Mouse (Mus musculus): Measurements from ENCODE around the gene BC048562.
A peak's percentile ranks its signal among the peaks of the same experiment; 100 is the strongest.

BC048562 gene

DNA sequence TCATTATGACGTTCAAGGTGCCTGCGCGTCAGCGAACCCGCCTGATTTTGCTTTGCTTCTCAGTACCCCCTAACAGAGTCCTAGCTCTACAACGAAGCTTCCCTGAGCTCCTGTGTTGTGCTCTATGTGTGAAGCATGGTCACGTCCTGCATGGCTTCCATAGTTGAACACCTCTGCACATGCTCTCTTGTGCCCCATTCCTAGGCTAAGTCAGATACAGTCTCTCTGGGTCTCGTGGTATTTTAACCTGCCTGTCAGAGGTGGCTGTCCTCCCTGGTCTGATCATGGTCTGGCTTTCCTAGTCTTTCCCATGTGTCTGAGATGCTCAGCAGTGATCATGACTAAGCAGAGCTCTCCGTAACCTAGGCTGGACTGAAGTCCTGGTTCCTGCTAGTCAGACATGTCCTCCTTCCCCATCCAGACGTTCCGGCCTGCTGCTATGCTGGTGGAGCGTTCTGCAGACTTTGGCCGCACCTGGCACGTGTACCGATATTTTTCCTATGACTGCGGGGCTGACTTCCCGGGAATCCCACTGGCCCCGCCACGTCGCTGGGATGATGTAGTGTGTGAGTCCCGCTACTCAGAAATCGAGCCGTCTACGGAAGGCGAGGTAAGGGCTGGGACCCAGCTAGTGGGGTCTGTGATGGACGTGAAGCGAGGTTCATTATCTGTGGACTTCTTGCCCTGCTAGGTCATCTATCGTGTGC is 44.7 kb downstream of the BC048562 start:
- no peak for DNase-seq (ENCODE audit: low read depth)

- no peak for DNase-seq (ENCODE audit: low read depth)
Observed at GRCm38 (mm10) chr9:108481520-108482210, 45.4 kb downstream of the BC048562 start.

DNA sequence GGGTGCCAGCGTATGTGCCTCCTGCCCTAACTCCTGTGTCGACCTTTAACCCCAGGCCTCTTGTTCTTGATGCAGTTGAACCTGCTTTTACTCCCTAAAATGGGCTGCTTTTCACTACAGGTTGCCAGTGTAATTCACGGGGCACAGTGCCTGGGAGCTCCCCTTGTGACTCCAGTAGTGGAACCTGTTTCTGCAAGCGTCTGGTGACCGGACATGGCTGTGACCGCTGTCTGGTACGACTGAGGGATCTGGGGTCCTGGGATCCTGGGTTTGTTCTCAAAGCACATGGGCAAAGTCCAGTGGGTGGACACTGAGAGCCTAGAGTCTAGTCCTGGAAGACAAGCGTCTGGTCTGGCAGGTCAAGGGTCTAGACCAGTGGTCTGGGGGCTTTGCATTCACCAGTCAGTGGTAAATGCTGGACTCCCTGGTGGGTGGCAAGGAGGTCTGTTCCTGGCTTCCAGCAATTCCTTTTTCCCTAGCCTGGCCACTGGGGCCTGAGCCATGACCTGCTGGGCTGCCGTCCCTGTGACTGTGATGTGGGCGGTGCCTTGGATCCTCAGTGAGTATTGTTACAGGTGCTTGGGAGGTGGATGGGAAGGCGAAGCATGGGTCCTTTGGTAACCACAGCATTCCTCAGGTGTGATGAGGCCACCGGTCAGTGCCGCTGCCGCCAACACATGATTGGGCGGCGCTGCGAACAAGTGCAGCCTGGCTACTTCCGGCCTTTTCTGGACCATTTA is 46.9 kb downstream of the BC048562 start:
- DNase-seq (ENCODE audit: low read depth), result no peak

DNA sequence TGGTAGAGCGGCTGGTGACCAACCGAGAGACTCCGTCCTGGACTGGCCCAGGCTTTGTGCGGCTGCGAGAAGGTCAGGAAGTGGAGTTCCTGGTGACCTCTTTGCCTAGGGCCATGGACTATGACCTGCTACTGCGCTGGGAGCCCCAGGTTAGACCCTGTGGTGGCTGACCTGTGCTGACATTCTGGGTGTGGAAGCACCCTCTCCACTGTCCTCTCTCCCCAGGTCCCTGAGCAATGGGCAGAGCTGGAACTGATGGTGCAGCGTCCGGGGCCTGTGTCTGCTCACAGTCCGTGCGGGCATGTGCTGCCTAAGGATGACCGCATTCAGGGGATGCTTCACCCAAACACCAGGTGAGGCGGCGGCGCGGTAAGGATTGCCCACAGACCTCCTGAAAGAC is 47.7 kb downstream of the BC048562 start:
- no peak for DNase-seq (ENCODE audit: low read depth)

GRCm38 (mm10) chr9:108485301-108485875 is 49.1 kb downstream of the BC048562 start:
- DNase-seq (ENCODE audit: low read depth), result no peak

- DNase-seq (ENCODE audit: low read depth), result no peak
Observed at GRCm38 (mm10) chr9:108486973-108487530, 50.8 kb downstream of the BC048562 start.

DNA sequence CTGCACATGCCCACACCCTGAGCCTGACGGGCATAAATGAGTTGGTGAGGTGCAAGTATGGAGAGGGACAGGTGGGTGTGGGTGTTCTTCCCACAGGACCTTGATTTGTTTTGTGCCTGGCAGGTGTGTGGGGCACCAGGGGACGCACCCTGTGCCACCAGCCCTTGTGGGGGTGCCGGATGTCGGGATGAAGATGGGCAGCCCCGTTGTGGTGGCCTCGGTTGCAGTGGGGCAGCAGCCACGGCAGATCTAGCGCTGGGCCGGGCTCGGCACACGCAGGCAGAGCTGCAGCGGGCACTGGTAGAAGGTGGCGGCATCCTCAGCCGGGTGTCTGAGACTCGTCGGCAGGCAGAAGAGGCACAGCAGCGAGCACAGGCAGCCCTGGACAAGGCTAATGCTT is 52.1 kb downstream of the BC048562 start:
- no peak for DNase-seq (ENCODE audit: low read depth)

GRCm38 (mm10) chr9:108489215-108489614 is 52.9 kb downstream of the BC048562 start:
- no peak for DNase-seq (ENCODE audit: low read depth)

GRCm38 (mm10) chr9:108489702-108490558 is 53.6 kb downstream of the BC048562 start:
- no peak for DNase-seq (ENCODE audit: low read depth)

DNA sequence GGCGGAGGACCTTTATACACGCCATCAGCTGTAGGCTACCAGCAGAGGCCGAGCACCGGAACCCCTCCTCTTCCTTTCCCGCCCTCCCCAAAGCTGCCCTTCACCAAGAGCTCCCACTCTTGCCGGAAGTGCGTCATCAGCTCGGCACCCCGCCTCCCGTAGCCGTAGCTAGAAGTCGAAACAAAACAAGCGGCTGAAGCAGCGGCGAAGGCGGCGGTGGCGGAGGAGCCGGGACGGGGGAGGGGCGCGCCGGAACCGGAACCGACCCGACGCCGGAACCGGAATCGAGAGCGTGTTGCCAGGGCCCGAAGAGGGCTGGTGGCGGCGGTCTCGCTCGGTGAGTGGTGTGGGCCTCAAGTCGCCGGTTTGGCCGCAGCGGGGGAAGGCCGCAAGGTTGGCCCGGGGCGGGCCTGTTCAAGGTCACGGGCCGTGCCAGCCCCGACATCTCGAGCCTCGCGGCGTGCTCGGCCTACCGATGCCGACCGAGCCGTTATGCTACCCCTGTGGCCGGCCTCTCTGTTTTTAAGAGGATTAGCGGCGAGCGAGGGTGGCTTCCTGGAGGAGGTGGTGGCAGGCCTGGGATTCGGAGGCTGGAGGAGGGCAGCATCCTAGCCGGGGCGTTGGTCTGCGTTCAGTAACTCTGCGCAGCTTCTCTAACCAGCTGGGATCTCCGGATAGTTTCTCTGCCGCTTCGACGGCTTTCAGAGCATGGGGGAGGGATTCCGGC is 54.4 kb downstream of the BC048562 start, which contains the start of gene Usp19:
TSS of gene Usp19 (plus strand) at position 44 of the 727 bp plus-strand sequence.
- DNase-seq (ENCODE audit: low read depth), result peak; percentile 91

- DNase-seq (ENCODE audit: low read depth), result no peak
Observed at GRCm38 (mm10) chr9:108491286-108491580, 55.0 kb downstream of the BC048562 start.

- DNase-seq (ENCODE audit: low read depth), result peak; percentile 36
Observed at GRCm38 (mm10) chr9:108492043-108492750, 55.9 kb downstream of the BC048562 start.

DNA sequence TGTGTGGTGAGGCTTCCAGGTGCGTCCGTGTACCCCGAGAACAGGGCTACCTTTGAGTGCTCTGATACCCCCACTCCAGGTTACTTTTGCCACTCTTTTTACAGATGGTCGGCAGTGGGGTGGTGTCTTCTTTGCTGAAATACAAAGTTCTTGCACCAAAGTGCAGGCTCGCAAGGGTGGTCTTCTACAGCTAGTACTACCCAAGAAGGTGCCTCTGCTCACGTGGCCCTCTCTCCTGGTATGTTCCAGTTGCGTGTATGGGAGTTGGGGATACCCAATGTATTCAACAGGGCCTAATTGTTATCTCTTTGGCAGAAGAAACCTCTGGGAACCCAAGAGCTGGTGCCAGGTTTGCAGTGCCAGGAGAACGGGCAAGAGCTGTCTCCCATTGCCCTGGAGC is 57.0 kb downstream of the BC048562 start:
- no peak for DNase-seq (ENCODE audit: low read depth)

DNA sequence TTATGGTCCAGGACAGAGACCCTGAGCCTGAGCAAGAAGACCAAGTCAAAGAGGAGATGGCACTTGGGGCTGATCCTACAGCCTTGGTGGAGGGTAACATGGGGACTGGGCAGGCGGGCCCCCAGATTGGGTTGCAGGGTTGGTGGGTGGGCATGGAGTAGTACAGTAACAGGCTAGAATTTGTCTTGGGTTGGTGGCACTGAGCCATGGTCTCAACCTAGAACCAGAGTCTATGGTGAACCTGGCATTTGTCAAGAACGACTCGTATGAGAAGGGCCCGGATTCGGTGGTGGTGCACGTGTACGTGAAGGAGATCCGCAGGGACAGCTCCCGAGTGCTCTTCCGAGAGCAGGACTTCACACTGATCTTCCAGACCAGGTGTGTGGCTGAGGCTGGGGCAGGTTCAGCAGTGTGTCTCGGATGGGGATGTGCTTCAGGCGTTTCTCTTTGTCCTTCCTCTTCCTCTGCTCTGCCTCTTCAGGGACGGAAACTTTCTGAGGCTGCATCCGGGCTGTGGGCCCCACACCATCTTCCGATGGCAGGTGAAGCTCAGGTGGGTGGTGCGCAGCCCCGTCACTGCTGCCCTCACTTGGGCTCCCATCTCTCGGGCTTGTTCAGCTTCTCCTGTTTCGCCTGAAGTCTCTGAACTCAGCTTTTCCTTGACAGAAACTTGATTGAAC is 58.0 kb downstream of the BC048562 start:
- DNase-seq (ENCODE audit: low read depth), result no peak

GRCm38 (mm10) chr9:108494905-108495304 is 58.6 kb downstream of the BC048562 start:
- DNase-seq (ENCODE audit: low read depth), result no peak

All from fibroblast of lung, adult 2 months (primary cell).